Mouse (Mus musculus) spleen, postnatal 36 days (tissue): ENCODE measurements around the gene A330070K13Rik.

Source experiments
- DNase-seq, 2 experiments: peaks; one replicate each; pipeline ENCODE4 v3.0.0; 2022; ENCODE audit warnings: low spot score in 2 of 2, mixed read lengths in 1 of 2

The A330070K13Rik gene

GRCm38 (mm10) chr5:130329889-130330288 is 54.5 kb downstream of the A330070K13Rik start:
- no peak for DNase-seq
